Mouse (Mus musculus): ENCODE measurements around the gene Gla. TPM values are rescaled to one million over a fixed set of nuclear protein-coding genes. Genes with fewer than 3 reads are reported as not detected.

Gene Gla
- polyA plus RNA-seq, 1 experiment from 2014 or later = 3.5 TPM

DNA sequence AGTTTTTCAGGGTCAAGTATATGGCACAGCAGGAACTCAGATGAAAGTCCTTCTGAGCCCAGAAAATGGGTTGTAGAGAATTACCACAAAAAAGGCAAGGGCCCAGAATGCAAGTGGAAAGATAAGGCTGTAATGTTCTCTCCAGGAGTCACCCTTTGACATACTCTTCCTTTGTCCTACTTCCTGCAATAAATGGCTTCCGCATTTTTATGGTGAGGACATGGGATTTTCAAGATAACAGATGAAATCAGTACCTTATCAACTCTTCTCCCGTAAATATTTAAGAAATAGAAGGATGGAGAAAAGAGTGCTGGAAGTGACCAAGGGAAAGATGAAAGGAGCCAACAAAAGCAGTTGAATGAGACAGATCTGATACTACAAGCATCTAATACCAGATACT, 27.3 kb upstream of the Gla start:
- ATAC-seq (ENCODE audit: insufficient read depth, low FRiP score, low TSS enrichment) = no peak
- no peak for DNase-seq (ENCODE audit: low spot score)
- Histone ChIP-seq H3K9me3 (ENCODE audit: control insufficient read depth, low read length) (no peaks in the 10 kb centered on the region), H3K4me2 (ENCODE audit: low read depth) (no peak overlapping the region), H3K36me3 (ENCODE audit: control insufficient read depth, insufficient read depth, low read length) (no peaks in the 10 kb centered on the region), H3K27me3 (ENCODE audit: control insufficient read depth, insufficient read depth, low read length) (no peaks in the 10 kb centered on the region), H3K9ac (ENCODE audit: low read length) (no peak overlapping the region), H3K27ac (ENCODE audit: low read depth, low read length) (no peak overlapping the region), H3K4me1 (ENCODE audit: control insufficient read depth, insufficient read depth, low read length) (no peaks in the 10 kb centered on the region), H3K4me3 (ENCODE audit: low read depth, low read length) (no peak overlapping the region)
- WGBS = 79% methylated on average over 2 of the region's 2 CpGs

DNA sequence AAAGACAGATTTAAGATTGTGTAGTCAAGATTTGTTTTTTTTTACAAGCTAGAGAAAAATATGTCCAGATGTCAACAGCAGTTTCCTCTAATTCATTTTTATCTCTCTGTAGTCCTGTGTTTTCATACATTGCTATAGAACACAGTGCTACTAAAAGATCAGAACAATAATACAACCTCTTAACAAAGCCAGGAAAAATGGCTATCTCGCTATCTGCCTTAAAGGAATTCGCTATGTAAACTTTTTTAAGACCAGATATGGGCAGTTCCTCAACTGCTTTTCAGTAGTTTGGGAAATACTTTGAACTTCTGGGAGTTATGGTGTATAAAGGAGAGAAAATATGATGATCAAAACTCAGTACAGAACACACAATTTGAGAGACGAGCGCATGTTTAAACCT, 22.4 kb upstream of the Gla start:
- Histone ChIP-seq H3K36me3 (ENCODE audit: control insufficient read depth, insufficient read depth, low read length) (no peaks in the 10 kb centered on the region), H3K4me3 (ENCODE audit: low read depth, low read length) (no peak overlapping the region), H3K4me2 (ENCODE audit: low read depth) (no peak overlapping the region), H3K9me3 (ENCODE audit: control insufficient read depth, low read length) (no peaks in the 10 kb centered on the region), H3K27me3 (ENCODE audit: control insufficient read depth, insufficient read depth, low read length) (no peaks in the 10 kb centered on the region), H3K27ac (ENCODE audit: low read depth, low read length) (no peak overlapping the region), H3K4me1 (ENCODE audit: control insufficient read depth, insufficient read depth, low read length) (no peaks in the 10 kb centered on the region), H3K9ac (ENCODE audit: low read length) (no peak overlapping the region)
- WGBS = 88% methylated on average over 4 of the region's 4 CpGs
- no peak for DNase-seq (ENCODE audit: low spot score)
- ATAC-seq (ENCODE audit: insufficient read depth, low FRiP score, low TSS enrichment) = no peak

DNA sequence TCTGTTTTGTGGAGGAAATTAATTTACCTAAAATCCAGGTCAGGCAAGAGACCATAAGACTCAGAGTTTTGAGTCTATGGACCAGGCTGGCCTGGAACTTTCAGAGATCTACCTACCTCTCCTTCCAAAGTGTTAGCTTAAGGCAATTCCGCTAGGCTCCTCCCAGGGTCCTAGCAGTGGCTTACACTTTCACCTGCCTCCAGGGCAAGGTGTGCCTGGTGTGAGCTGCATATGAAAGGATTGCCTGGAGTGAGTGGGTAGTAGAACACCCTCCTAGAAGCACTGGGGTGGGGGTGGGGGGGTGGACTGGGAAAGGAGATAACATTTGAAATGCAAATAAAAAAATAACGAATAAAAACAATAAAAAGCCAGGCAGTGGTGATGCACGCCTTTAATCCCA, 20.8 kb upstream of the Gla start:
- no peaks in the 10 kb centered on the region for H3K4me1 ChIP-seq (ENCODE audit: control insufficient read depth, insufficient read depth, low read length)
- no peak overlapping the region for H3K4me3 ChIP-seq (ENCODE audit: low read depth, low read length)
- H3K9ac ChIP-seq (ENCODE audit: low read length) = no peak overlapping the region
- no peaks in the 10 kb centered on the region for H3K36me3 ChIP-seq (ENCODE audit: control insufficient read depth, insufficient read depth, low read length)
- WGBS = 86% methylated on average over 3 of the region's 3 CpGs
- H3K27me3 ChIP-seq (ENCODE audit: control insufficient read depth, insufficient read depth, low read length) = no peaks in the 10 kb centered on the region
- H3K9me3 ChIP-seq (ENCODE audit: control insufficient read depth, low read length) = no peaks in the 10 kb centered on the region
- no peak for ATAC-seq (ENCODE audit: insufficient read depth, low FRiP score, low TSS enrichment)
- no peak overlapping the region for H3K4me2 ChIP-seq (ENCODE audit: low read depth)
- DNase-seq (ENCODE audit: low spot score) = no peak
- no peak overlapping the region for H3K27ac ChIP-seq (ENCODE audit: low read depth, low read length)

DNA sequence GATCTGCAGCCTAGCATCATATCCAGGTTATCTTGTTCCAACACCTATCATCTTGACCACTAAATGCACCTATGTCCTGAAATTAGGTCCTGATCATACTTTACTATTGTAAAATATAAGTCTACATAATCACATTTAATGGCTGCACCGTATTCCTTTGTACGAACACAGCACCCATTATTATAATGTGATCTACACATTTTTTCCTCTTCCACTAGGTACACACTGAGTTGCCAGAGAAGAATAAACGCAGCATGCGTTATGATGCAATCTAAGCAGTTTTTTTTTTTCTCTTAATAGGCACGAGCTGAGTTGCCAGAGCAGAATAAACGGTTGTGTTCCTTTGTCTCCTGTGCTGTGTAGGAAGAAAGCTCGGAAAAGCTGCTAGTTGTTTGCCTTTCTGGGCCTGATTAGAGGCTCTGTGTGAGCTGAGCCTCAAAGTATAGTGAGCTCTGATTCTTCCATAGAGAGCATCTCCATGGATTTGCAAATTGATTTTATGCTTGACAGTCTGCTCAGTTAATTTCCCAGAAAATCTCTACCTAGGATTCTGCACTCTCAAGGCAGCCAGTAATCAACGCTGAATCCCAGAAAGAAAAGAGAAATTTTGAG, 19.4 kb upstream of the Gla start:
- no peak for DNase-seq (ENCODE audit: low spot score)
- no peak overlapping the region; the same call in 1 of the 2 replicates for H3K9ac ChIP-seq (ENCODE audit: low read length)
- no peaks in the 10 kb centered on the region for H3K4me1 ChIP-seq (ENCODE audit: control insufficient read depth, insufficient read depth, low read length)
- H3K4me3 ChIP-seq (ENCODE audit: low read depth, low read length) = no peak overlapping the region
- ATAC-seq (ENCODE audit: insufficient read depth, low FRiP score, low TSS enrichment) = peak; percentile 60; the same call in 1 of the 2 replicates
- H3K27ac ChIP-seq (ENCODE audit: low read depth, low read length) = no peak overlapping the region
- 50% methylated on average over 8 of the region's 8 CpGs for WGBS
- H3K9me3 ChIP-seq (ENCODE audit: control insufficient read depth, low read length) = no peaks in the 10 kb centered on the region
- no peak overlapping the region for H3K4me2 ChIP-seq (ENCODE audit: low read depth)
- no peaks in the 10 kb centered on the region for H3K36me3 ChIP-seq (ENCODE audit: control insufficient read depth, insufficient read depth, low read length)
- no peaks in the 10 kb centered on the region for H3K27me3 ChIP-seq (ENCODE audit: control insufficient read depth, insufficient read depth, low read length)

DNA sequence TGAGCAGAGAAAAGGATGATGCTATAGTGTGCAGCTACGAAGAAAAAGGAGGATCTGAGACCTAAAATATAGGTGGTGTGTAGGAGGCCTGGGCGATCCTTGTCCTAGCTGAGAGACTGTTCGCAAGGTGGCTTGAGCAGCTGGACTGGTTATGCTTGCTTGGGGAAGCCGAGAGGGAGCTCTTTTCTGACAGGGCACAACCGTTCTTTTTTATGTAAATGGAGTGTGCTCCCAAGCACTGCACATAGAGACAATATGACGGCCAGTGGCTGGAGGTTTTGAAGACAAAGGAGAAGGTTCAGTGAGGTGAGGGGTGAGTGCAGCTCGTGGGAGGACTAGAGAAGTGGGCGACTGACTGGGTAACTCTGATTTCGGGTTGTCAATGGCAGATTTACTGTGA, 18.8 kb upstream of the Gla start:
- no peaks in the 10 kb centered on the region for H3K4me1 ChIP-seq (ENCODE audit: control insufficient read depth, insufficient read depth, low read length)
- H3K9ac ChIP-seq (ENCODE audit: low read length) = no peak overlapping the region
- no peak overlapping the region for H3K4me2 ChIP-seq (ENCODE audit: low read depth)
- peak; percentile 21 for DNase-seq (ENCODE audit: low spot score)
- no peaks in the 10 kb centered on the region for H3K9me3 ChIP-seq (ENCODE audit: control insufficient read depth, low read length)
- no peak for ATAC-seq (ENCODE audit: insufficient read depth, low FRiP score, low TSS enrichment)
- no peak overlapping the region for H3K27ac ChIP-seq (ENCODE audit: low read depth, low read length)
- no peaks in the 10 kb centered on the region for H3K27me3 ChIP-seq (ENCODE audit: control insufficient read depth, insufficient read depth, low read length)
- H3K4me3 ChIP-seq (ENCODE audit: low read depth, low read length) = no peak overlapping the region
- WGBS = 46% methylated on average over 9 of the region's 9 CpGs
- H3K36me3 ChIP-seq (ENCODE audit: control insufficient read depth, insufficient read depth, low read length) = no peaks in the 10 kb centered on the region

DNA sequence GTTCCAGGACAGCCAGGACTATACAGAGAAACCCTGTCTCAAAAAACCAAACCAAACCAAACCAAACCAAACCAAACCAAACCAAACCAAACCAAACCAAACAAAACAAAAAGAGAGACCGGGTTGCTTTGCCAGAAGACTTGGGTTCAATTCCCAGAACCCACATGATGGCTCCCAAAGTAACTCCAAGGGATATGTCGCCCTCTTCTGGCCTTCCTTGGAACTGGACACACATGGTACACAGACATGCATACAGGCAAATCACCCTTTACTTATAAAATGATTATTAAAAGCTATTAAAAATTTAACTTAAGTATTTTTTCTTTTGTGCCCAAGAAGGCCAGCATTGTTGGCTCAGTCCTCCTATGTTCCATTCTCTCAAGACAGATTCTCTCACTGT, 13.4 kb upstream of the Gla start:
- ATAC-seq (ENCODE audit: insufficient read depth, low FRiP score, low TSS enrichment) = no peak
- H3K27me3 ChIP-seq (ENCODE audit: control insufficient read depth, insufficient read depth, low read length) = no peaks in the 10 kb centered on the region

DNA sequence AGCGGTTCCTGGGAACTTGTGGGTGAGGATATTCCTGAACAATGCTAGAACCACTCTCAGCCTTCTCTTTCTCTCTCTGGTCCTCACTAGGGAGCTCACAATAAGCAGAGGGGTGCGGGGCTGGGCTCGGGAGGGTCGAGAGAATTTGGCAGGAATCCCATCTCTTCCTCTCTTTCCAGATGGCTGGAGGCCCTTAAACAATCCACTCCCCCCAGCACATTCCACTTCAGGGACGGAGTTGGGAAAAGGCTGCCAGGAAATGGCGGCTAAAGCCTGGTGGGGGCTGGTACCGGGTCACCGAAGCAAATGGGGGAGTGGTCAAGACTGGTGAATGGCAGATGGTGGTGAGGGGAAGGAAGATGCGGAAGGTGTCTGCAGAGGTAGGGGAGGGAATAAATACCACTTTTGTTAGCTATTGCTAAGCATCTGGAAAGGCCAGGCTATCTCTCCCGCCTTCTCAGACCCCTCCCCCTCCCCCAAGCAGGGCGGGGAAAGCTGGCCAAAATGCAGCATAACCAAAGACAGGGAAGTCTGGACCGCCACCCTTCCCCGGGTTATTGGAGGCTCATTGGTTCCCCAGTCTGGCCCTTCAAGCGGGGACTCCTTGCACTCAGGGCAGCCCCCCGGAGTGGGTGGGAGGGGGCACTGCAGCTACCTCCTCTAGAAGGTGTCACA, 11.5 kb upstream of the Gla start:
- Histone ChIP-seq H3K4me3 (ENCODE audit: low read depth, low read length) (peak overlapping the region; percentile 18; the same call in 1 of the 2 replicates), H3K36me3 (ENCODE audit: control insufficient read depth, insufficient read depth, low read length) (no peaks in the 10 kb centered on the region), H3K27me3 (ENCODE audit: control insufficient read depth, insufficient read depth, low read length) (no peaks in the 10 kb centered on the region), H3K9me3 (ENCODE audit: control insufficient read depth, low read length) (no peaks in the 10 kb centered on the region), H3K9ac (ENCODE audit: low read length) (peak overlapping the region; percentile 26), H3K4me1 (ENCODE audit: control insufficient read depth, insufficient read depth, low read length) (no peaks in the 10 kb centered on the region), H3K4me2 (ENCODE audit: low read depth) (peak overlapping the region; percentile 38), H3K27ac (ENCODE audit: low read depth, low read length) (peak overlapping the region; percentile 60; the same call in 1 of the 2 replicates)
- DNase-seq (ENCODE audit: low spot score) (peak; percentile 71), ATAC-seq (ENCODE audit: insufficient read depth, low FRiP score, low TSS enrichment) (peak; percentile 63)
- WGBS = 26% methylated on average over 14 of the region's 15 CpGs

More for the DNA sequence above, 13.4 kb upstream of the Gla start:
- Histone ChIP-seq H3K4me3 (ENCODE audit: low read depth, low read length) (no peak overlapping the region), H3K27ac (ENCODE audit: low read depth, low read length) (no peak overlapping the region), H3K4me2 (ENCODE audit: low read depth) (no peak overlapping the region), H3K36me3 (ENCODE audit: control insufficient read depth, insufficient read depth, low read length) (no peaks in the 10 kb centered on the region), H3K9me3 (ENCODE audit: control insufficient read depth, low read length) (no peaks in the 10 kb centered on the region), H3K4me1 (ENCODE audit: control insufficient read depth, insufficient read depth, low read length) (no peaks in the 10 kb centered on the region), H3K9ac (ENCODE audit: low read length) (no peak overlapping the region)
- no peak for DNase-seq (ENCODE audit: low spot score)
- 75% methylated on average over 2 of the region's 2 CpGs for WGBS

DNA sequence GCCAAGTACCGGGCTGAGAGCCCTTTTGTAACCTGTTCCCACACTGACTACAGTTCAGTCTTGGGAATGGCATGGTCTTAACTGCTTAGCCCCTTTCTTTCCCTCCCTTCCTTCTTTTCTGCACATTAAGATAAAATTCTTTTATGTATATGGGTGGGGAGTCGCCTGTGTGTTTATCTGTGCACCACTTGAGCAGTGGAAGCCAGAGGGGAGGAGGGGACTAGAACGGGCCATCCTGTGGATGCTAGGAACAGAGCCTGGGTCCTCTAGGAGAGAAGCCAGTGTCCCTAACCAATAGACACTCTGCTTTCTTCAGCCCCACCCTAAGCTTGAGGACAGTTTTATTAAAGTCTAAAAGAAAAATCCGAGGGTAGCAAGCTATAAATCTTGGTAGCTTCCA, 10.1 kb upstream of the Gla start:
- DNase-seq (ENCODE audit: low spot score) (no peak), ATAC-seq (ENCODE audit: insufficient read depth, low FRiP score, low TSS enrichment) (no peak)
- Histone ChIP-seq H3K36me3 (ENCODE audit: control insufficient read depth, insufficient read depth, low read length) (no peaks in the 10 kb centered on the region), H3K27ac (ENCODE audit: low read depth, low read length) (no peak overlapping the region), H3K4me3 (ENCODE audit: low read depth, low read length) (no peak overlapping the region), H3K27me3 (ENCODE audit: control insufficient read depth, insufficient read depth, low read length) (no peaks in the 10 kb centered on the region), H3K9ac (ENCODE audit: low read length) (no peak overlapping the region), H3K4me1 (ENCODE audit: control insufficient read depth, insufficient read depth, low read length) (no peaks in the 10 kb centered on the region), H3K4me2 (ENCODE audit: low read depth) (no peak overlapping the region), H3K9me3 (ENCODE audit: control insufficient read depth, low read length) (no peaks in the 10 kb centered on the region)
- 72% methylated on average over 4 of the region's 4 CpGs for WGBS

DNA sequence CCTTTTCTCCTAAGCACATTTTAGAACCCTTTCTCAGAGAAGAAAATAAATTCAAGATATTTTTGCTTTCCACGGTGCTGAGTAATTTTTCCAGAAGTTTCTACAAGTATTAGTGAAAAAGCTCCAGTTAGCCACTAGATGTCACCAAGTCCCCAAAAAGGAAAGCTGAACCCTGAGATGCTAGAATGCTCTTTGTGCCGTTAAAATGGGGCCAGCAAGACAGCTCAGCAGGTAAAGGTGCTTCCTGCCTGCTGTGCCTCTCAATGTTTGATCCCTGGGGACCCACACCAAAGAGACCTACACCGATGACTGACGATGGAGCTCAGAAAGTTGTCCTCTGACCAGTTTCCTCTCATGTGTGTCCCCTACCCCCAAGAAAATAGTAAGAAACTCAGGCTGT, 8.5 kb upstream of the Gla start:
- H3K9me3 ChIP-seq (ENCODE audit: control insufficient read depth, low read length) = no peaks in the 10 kb centered on the region
- H3K27ac ChIP-seq (ENCODE audit: low read depth, low read length) = no peak overlapping the region
- WGBS = 47% methylated on average over 4 of the region's 4 CpGs
- H3K4me1 ChIP-seq (ENCODE audit: control insufficient read depth, insufficient read depth, low read length) = no peaks in the 10 kb centered on the region
- H3K9ac ChIP-seq (ENCODE audit: low read length) = no peak overlapping the region
- no peaks in the 10 kb centered on the region for H3K36me3 ChIP-seq (ENCODE audit: control insufficient read depth, insufficient read depth, low read length)
- no peak overlapping the region for H3K4me3 ChIP-seq (ENCODE audit: low read depth, low read length)
- no peaks in the 10 kb centered on the region for H3K27me3 ChIP-seq (ENCODE audit: control insufficient read depth, insufficient read depth, low read length)
- H3K4me2 ChIP-seq (ENCODE audit: low read depth) = no peak overlapping the region
- ATAC-seq (ENCODE audit: insufficient read depth, low FRiP score, low TSS enrichment) (no peak), DNase-seq (ENCODE audit: low spot score) (no peak)

Measured in neural tube, embryonic 11.5 days (tissue).